Mouse (Mus musculus): Measurements from ENCODE around the gene Dctn2.

The Dctn2 gene

DNA sequence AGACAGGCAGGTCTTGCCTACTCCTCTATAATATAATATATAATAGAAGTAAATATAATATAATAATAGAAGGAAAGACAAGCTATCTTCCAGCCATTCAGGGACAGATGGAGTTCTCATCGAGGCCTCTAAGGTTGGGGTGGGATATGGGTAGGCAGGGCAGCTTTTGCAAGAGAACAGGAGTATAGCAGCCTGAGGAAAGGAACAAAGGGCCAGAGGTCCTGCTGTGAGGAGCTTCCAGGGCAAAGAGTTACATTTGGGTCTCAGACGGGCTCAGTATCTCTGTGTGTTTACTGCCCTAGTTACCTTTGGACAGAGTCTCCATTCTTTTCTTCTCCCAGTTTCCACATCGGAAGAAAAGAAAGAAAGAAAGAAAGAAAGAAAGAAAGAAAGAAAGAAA is 2.5 kb upstream of the Dctn2 start:
- peak; percentile 69 for DNase-seq (ENCODE audit: low read depth, low spot score)

DNA sequence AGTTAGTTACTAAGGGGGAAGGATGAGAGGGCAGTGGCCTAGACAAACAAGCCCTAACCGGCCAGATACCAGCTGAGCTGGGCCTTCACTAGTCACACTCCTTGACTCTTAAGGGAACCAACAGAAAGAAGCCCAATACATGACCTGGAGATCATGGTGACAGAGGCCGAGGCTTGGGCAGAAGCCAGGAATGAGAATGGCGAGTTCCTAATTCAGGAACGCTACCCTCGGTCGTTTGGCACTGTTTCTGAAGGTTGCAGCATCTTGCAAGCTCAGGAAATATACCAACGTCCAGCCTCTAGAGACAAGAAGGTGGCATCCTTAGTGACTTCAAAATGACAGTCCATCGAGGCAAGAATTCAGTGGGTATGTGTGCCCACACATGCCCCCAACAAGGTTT is 1.8 kb upstream of the Dctn2 start:
- no peak for DNase-seq (ENCODE audit: low read depth, low spot score)

DNA sequence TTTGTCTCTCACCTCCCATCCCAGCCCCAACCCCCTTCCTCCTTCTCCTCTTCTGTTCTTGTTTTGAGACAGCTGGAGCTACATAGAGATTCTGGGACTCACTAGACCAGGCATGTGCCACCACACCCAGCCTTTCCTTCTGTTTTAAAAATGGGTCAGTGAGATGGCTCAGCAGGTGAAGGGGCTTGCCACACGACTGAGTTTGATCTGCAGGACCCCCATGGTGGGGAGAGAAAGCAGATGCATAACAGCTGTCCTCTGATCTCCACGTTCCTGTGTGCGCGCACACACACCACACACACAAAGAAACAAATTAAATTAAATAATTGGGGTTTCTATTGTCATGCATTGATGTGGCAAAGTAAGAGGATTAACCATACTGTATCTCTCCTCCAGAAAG is 1.2 kb upstream of the Dctn2 start:
- peak; percentile 64 for DNase-seq (ENCODE audit: low read depth, low spot score)

DNA sequence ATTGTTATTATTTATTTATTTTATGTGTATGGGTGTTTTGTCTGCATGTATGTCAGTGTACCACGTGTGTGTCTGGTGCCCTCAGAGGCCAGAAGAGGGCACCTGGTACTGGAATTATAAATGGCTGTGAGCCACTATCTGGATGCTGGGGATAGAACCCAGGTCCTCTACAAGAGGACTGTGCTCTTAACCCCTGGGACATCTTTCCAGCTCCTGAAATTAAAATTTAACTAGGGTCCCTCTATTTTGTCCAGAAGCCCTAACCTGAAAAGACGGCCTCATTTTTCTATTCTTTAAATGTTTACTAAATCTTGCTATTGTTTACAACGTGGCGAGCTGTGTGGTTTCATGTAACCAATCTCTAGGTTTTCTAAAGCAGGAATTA is 449 bp upstream of the Dctn2 start:
- DNase-seq (ENCODE audit: low read depth, low spot score), result no peak

DNA sequence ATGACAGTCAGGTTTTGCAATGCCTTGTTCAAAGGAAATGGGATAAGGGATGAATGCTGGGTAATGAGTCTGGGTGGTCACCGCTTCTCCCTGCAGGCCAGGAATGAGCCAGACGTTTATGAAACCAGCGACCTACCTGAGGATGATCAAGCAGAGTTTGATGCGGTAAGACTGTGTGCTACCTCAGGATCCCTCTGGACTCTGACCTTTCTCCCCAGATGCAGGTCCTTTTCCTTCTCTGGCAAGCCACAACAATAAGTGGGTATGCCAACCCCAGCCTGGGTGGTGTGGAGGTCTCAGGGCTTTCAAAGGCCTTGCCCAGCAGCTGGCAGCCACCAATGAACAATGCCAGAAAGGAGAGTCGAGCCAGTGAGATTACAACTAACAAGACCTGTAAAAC is 1.1 kb downstream of the Dctn2 start:
- no peak for DNase-seq (ENCODE audit: low read depth, low spot score)

DNA sequence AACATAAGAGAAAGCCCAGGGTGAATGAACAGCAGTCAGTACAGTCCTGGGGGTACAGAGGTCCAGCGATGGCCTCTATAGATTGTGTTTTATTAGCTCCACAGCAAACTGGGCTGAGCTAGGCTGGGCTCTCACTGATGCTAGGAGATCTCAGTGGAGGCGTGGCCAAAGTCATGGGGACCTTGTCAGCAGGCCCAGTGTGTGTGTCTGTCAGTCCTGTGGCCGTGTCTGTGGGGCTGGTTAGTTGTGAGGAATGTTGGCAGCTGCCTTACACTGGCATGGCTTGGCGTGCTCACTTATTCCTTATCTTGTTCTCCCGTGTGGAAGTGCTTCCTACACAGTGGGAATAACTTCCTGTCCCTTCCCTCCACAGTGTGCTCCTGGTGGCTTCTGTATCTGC is 2.2 kb downstream of the Dctn2 start:
- no peak for DNase-seq (ENCODE audit: low read depth, low spot score)

DNA sequence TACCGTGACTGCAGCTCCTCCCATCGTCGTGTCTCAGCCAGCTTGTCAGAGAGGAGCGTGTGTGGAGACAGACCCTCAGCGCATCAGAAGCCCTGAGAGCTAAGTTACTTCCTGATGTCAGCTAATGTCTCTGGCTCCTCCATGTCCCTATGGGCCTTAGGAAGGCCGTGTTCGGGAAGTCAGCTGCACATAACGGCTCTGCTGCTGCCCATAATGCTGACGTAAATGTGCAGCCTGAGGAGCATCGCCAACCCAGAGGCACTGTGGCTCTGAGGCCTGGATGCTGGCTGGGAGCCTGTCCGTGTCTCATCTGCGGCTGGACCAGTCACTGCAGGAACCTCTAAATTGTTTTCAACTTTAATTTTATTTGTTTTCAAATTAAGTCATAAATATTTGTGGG is 2.9 kb downstream of the Dctn2 start:
- no peak for DNase-seq (ENCODE audit: low read depth, low spot score)

DNA sequence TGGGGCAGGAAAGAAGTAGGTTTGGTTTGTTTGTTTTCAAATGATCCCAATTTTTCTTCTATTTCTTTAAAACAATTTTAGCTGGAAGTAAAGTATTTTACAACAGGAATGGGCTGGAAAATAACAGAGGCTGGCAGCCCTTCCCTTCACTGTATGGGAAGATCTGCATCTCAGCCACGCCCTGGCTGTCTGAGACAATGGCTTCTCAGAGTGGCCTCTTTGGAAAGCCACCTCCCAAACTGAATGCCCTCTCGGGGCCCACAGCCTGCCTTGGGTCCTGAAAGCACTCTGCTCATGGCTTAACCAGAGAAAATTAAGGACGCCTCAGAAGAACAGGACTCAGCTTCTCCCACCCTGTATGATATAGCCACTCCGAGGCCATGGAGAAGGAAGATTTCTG is 3.7 kb downstream of the Dctn2 start:
- peak; percentile 82 for DNase-seq (ENCODE audit: low read depth, low spot score)

DNA sequence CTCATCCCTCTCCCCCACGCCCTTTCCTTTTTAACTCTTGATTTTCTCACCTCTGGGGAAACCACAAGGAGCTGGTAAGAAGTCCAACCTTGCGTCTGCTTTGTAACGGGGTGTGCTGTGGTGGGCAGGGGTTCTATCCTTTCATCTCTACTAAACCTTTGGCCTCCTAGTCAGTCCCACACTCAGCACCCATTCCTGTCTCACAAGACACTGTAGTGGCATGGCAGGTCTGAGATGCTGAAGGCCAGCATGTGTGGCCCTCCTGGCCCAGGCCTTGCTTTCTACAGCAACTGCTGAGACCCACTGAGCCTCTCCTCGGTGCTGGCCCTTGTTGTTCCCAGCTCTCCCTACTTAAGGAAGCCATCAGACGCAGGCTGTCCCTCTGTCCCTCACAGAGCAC is 6.2 kb downstream of the Dctn2 start:
- no peak for DNase-seq (ENCODE audit: low read depth, low spot score)

DNA sequence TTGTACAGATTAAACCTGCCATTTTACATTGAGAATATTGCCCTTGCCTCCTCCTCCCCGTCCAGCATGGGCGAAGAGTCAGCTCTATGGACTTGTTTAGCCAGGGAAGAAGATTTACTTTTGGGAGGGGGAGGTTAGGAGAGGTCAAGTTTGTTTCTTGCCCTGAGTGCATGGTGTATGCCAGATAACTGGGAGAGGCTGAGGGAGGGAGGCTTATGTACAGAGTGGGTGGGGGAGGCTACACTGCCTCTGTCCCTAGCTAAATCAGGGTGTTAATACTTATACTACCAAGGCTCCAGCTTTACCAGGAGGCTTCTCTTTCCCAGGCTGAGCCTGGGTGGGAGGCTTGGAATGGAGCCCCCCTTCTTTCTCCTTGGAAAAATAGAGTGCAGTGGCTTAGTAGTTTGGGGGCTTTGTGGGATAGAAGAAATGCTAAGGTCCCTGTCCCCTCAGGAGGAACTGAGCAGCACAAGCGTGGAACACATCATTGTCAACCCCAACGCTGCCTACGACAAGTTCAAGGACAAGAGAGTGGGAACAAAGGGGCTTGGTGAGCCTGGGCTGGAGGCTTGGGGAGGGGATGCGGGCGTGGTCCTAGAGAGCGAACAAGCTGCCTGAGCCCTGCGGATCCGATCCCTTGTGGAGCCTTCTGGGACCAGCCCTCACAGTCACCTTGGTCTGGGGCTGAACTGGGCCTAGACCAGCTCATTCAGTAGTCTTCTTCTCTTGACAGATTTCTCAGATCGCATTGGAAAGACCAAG is 8.3 kb downstream of the Dctn2 start:
- DNase-seq (ENCODE audit: low read depth, low spot score), result peak; percentile 94

DNA sequence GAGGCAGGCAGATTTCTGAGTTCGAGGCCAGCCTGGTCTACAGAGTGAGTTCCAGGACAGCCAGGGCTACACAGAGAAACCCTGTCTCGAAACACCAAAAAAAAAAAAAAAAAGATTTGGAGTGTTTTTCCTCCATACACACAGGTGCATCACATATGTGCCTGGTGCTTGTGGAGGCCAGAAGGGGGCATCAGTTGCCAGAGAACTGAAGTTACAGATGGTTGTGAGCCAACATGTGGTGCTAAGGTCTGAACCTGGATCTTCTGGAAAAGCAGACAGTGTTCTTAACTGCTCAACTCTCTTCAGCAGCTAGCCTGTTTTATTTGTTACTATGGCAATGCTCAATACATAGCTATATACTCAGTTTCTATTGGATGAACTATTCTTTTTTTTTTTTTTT is 13.6 kb downstream of the Dctn2 start:
- no peak for DNase-seq (ENCODE audit: low read depth, low spot score)

DNA sequence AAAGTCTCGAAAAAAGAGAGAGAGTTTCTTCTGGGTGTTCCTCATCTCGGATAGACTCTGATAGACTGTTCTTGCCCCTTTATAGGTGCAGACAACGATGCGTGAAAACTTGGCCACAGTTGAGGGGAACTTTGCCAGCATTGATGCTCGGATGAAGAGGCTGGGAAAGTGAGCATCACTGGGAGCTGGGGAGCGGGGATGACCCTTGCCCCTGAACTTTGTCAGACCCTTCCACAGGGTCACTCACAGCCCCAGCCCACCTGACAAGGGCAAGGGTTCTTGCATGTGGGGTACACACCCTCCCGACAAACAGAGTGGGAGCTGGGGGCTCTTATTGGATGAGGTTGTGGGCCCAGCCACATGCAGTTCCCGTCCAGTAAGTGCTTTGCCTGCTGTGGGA is 15.1 kb downstream of the Dctn2 start:
- DNase-seq (ENCODE audit: low read depth, low spot score), result no peak

DNA sequence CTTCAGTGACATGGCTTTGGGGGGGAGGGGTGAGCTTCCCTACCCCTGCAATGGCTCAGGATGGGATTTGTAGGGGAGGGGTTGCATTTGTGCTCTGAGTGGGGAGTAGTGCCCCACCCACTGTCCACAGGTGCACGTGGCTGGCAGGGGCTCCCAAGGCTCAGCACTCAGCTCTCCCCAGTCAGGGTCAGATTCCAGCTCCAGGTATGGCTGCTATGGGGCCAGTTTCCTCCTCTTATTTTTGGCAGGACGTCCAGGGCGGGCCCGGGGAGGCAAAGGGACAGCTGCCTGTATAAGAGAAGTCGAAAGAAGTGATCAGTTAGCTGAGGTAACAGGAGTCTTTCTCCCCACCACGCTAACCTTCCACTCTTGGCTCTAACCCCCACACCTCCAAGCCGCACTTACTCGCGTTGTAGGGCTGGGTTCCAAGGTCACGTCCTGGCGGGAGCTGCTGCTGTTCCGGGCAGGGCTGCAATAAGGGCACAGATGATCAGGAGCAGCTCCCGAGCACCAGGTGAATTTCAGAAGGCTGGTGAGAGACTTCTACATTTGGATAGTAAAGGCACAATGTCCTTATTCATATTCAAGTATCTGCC is 16.6 kb downstream of the Dctn2 start:
- peak; percentile 56 for DNase-seq (ENCODE audit: low read depth, low spot score)

DNA sequence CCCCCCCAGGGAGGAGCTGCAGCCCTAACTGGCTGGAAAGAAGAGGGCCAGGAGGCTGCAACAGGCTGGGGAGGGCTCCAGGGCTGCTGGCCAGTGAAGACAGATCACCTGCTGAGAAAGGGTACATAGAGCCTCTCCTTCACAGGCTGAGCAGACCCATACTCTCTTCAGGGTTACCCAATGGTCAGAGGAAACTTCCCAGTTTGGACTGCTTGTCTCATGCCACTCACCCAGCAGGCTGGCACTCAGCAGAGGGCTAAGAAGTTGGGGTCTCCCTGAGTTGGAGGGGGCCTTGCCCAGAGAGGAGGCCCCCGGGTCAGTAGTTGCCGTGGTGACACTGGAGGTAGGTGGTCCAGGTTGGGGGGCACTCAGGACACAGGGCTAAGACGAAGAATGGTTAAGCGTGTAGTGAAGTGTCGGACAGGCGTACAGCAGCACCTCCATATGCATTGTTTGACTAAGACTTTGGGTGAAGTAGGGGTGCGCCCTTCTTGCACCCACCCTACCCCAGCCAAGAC is 18.0 kb downstream of the Dctn2 start:
- no peak for DNase-seq (ENCODE audit: low read depth, low spot score)

DNA sequence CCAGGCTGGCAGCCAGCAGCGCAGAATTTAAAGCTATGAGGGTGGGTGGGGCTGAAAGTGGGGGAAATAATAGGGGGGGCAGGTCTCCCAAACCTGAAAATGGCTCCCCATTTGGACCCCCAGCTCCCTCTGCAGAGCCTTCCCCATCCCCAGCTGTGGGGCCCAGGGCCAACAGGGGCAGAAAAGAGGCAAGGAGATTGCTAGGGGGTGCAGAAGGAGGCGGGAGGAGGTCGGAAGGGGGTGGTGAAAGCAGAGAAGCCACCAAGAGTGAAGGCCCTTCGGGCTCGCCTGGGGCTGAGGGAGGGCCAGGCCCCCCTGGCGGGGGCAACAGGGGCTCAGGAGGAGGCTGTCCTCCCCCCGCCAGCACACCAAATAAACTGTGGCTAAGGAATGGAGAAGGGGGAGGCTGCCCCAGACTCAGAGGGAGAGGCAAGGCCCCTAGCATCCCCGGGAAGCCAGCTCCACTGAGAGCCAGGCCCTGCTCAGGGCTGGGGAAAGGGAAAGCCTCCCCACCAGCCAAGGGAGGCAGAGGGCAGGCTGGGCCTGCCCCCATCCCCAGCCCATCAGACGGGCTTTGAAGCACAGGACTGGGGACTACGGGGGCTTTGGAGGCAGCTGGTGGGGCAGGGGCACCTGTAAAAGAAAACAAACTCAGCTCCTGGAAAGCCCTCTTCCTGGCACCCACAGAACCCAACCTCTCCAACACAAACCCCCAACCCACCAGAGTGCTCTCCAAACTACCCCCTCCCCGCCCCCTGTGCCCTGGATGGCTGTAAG is 18.7 kb downstream of the Dctn2 start:
- DNase-seq (ENCODE audit: low read depth, low spot score), result no peak

DNA sequence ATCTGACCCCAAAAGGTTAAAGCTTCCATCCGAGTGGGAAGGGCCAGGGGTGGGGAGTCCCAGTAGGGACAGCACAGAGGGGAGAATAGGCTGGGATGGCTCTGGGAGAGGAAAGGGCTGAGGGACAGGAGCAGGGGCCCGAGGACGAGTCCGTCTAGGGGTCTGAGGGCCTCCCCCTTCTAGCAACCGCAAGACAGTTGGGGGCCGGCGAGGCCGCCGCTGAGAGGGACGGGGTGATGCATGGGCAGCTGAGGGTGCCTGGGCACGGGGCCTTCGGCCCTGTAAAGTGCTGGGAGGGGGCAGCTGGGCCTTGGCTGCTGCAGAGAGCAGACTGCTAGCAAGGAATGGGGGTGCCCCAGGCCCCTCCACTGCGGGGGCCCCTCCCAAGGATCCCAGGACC is 19.5 kb downstream of the Dctn2 start:
- no peak for DNase-seq (ENCODE audit: low read depth, low spot score)

DNA sequence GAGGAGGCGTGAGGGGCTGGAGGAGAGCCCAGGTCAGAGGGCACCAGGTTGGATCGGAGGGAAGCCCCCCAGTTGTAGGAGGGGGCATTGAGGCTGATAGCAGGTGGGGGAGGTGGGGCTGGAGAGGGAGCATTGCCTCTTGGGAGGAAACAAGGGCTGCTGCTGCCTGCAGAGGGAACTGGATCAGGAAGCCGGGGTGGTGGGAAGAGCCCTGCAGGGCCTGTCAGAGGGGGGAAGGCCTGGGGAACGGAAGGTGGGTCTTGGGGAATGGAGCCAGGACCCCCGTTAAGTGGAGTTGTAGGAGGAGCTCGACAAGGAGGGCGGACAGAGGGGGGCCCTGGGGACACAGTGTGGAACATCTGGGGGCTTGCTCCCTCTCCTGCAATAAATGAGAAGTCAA is 20.0 kb downstream of the Dctn2 start:
- DNase-seq (ENCODE audit: low read depth, low spot score), result no peak

DNA sequence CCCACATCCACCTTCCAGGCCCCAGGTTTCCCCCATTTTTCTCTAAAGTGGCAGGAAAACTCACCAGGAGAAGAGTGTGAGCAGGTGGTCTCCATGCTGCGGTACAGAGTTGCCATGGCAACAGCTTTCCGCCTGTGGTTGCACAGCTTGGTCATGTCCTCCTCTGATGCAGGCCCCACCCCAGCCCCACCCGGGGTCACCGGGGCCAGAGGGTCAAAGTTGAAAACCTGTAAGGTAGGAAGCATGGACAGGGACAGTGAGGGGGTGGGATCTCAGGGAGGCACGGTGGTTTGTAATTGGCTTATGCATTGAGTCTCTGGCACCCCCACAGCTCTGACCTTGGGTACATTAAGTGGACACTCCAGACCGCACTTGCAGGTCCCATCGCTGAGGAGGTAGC is 20.6 kb downstream of the Dctn2 start:
- no peak for DNase-seq (ENCODE audit: low read depth, low spot score)

DNA sequence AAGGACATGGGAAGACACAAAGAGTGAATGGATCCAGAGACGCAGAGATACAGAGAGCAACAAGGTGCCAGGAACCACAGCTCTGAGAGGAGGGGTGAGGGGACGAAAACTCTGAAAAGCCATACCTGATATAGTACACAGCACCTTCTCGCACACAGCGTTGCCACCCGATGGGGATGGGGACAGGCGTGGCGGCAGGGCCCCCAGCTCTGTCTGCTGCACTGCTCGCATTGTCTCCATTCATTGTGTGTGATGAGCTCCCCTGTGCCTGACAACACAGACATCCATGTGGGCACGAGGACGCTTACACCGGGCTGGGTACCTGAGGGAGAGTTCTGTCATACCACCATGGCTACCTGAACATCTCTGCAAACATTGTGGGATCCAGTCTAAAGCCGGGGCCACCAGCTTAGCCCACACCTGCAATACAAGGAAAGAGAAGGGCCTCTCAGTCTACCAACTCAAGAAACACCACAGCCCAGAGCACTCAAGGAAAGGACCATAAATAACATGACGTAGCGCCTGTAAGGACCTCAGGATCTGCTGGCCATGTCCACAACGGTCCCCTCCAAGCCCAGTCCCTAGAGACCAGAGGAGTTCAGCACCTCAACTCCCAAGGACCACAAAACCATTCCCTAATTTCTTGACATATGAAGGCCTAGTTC is 21.2 kb downstream of the Dctn2 start:
- no peak for DNase-seq (ENCODE audit: low read depth, low spot score)

DNA sequence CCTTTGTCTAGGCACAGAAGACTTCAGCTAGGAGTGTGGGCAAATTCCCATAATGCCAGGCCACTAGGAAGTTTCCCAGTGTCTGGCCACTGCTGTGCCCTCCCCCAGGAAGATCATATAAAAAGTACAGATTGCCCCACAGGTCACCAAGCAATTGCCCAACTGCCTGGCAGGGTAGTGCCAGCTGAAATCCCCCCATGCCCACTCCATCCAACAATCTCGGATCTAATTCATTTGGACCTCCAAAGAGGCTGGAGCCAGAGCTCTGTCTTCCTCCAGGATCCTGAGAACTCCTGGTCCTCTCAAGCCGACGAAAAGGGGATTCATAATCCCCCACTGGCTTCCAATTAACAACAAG is 21.7 kb downstream of the Dctn2 start:
- DNase-seq (ENCODE audit: low read depth, low spot score), result no peak

DNA sequence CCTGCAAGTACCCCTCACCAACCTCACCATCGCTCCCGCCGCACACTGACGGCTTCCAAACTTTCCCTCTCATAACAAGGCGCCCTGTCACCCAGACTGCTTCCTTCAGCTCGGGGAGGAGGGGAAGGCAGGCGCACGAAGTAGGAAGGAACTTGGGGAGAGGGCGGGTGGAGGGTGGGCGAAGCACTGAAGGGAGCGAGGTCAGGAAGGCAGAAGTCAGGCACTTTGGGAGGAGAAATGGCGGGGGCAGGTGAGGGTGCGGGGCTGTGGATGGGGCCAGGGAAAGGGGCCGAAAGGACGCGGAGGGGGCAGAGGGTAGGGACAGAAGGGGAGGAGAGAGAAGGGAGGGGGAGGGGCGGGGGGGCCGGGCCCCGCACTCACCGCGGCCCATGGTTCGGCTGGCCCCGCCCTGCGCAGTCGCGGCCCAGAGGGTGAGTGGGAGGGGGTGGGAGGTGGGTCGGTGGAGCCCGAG is 22.2 kb downstream of the Dctn2 start:
- DNase-seq (ENCODE audit: low read depth, low spot score), result peak; percentile 66
